Mouse (Mus musculus): Measurements from ENCODE around the gene Thada. TPM values are rescaled to one million over a fixed set of nuclear protein-coding genes. Genes with fewer than 3 reads are reported as not detected.
"Not testable (repeated sequence)": the region's sequence is repeated elsewhere in the genome, so short reads cannot be mapped to it uniquely, and the experiment has no call there.

The Thada gene
- polyA plus RNA-seq, 1 experiment from 2014 or later, result 6.1 TPM

GRCm38 (mm10) chr17:84235399-84235928 is 230.5 kb downstream of the Thada start:
- Histone ChIP-seq H3K4me3 (no peak overlapping the region), H3K36me3 (peaks cover 4% of the 10 kb centered on the region; the same call in 1 of the 2 replicates), H3K27me3 (no peaks in the 10 kb centered on the region), H3K4me2 (no peak overlapping the region), H3K4me1 (replicated peaks) (no peaks in the 10 kb centered on the region), H3K9me3 (no peaks in the 10 kb centered on the region), H3K27ac (no peak overlapping the region), H3K9ac (no peak overlapping the region)
- ATAC-seq (ENCODE audit: low FRiP score), result no peak
- WGBS, result 91% methylated on average over 4 of the region's 4 CpGs

DNA sequence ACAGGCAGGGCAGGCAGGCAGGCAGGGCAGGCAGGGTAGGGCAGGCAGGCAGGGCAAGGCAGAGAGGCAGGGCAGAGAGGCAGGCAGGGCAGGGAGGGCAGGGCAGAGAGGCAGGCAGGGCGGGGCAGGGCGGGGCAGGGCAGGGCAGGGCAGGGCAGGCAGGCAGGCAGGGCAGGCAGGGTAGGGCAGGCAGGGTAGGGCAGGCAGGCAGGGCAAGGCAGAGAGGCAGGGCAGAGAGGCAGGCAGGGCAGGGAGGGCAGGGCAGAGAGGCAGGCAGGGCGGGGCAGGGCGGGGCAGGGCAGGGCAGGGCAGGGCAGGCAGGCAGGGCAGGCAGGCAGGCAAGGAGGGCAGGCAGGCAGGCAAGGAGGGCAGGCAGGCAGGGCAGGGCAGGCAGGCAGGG is 231.2 kb downstream of the Thada start:
- not testable (repeated sequence) for H3K9ac ChIP-seq; H3K4me1 ChIP-seq (replicated peaks); H3K9me3 ChIP-seq; ATAC-seq (ENCODE audit: low FRiP score); H3K36me3 ChIP-seq; H3K4me2 ChIP-seq; H3K27me3 ChIP-seq; H3K4me3 ChIP-seq; H3K27ac ChIP-seq
- no CpG with 5 or more reads among the region's 4 CpGs for WGBS

GRCm38 (mm10) chr17:84233758-84234157 is 232.2 kb downstream of the Thada start:
- Histone ChIP-seq H3K27ac (no peak overlapping the region), H3K9me3 (no peaks in the 10 kb centered on the region), H3K27me3 (no peaks in the 10 kb centered on the region), H3K36me3 (peaks cover 18% of the 10 kb centered on the region), H3K4me1 (replicated peaks) (no peaks in the 10 kb centered on the region), H3K4me2 (no peak overlapping the region), H3K9ac (no peak overlapping the region), H3K4me3 (no peak overlapping the region)
- no peak for ATAC-seq (ENCODE audit: low FRiP score)
- WGBS, result 95% methylated on average over 2 of the region's 2 CpGs

- Histone ChIP-seq H3K4me2 (no peak overlapping the region), H3K4me1 (replicated peaks) (no peaks in the 10 kb centered on the region), H3K9ac (no peak overlapping the region), H3K27me3 (no peaks in the 10 kb centered on the region), H3K4me3 (no peak overlapping the region), H3K36me3 (peaks cover 35% of the 10 kb centered on the region), H3K27ac (no peak overlapping the region), H3K9me3 (no peaks in the 10 kb centered on the region)
- WGBS, result 90% methylated on average over 2 of the region's 2 CpGs
- ATAC-seq (ENCODE audit: low FRiP score), result no peak
These were observed 234.6 kb downstream of the Thada start for GRCm38 (mm10) chr17:84231361-84231760.

DNA sequence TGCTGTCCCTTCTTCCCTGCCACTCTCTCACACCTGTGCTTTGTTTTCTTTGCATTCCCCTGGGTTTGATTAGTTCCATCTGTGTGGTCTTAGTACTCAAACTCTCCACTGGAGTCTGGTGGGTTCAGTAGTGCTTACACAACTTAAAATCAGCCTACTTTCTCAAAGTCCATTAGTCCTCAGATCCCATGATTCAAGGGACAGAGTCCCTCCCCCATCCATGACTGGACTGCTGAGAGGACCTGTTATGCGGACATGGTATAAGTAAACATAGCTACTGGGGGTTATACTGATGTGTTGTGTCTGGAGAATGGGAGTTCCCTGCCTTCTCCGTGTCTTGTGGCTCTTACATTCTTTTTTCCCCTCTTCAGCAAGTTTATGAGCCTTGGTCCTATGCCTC is 237.8 kb downstream of the Thada start:
- H3K9me3 ChIP-seq, result no peaks in the 10 kb centered on the region
- H3K4me1 ChIP-seq (replicated peaks), result no peaks in the 10 kb centered on the region
- peaks cover 52% of the 10 kb centered on the region for H3K36me3 ChIP-seq
- no peak for ATAC-seq (ENCODE audit: low FRiP score)
- no peak overlapping the region for H3K4me2 ChIP-seq
- H3K9ac ChIP-seq, result no peak overlapping the region
- no peak overlapping the region for H3K4me3 ChIP-seq
- no peaks in the 10 kb centered on the region for H3K27me3 ChIP-seq
- WGBS, result 84% methylated on average over 2 of the region's 2 CpGs
- no peak overlapping the region for H3K27ac ChIP-seq

GRCm38 (mm10) chr17:84226681-84227080 is 239.3 kb downstream of the Thada start:
- no peaks in the 10 kb centered on the region for H3K27me3 ChIP-seq
- peaks cover 63% of the 10 kb centered on the region for H3K36me3 ChIP-seq
- no peak overlapping the region for H3K4me2 ChIP-seq
- WGBS, result 86% methylated on average over 6 of the region's 6 CpGs
- no peak overlapping the region for H3K27ac ChIP-seq
- H3K9me3 ChIP-seq, result no peaks in the 10 kb centered on the region
- ATAC-seq (ENCODE audit: low FRiP score), result no peak
- H3K4me1 ChIP-seq (replicated peaks), result no peaks in the 10 kb centered on the region
- H3K4me3 ChIP-seq, result no peak overlapping the region
- H3K9ac ChIP-seq, result no peak overlapping the region

DNA sequence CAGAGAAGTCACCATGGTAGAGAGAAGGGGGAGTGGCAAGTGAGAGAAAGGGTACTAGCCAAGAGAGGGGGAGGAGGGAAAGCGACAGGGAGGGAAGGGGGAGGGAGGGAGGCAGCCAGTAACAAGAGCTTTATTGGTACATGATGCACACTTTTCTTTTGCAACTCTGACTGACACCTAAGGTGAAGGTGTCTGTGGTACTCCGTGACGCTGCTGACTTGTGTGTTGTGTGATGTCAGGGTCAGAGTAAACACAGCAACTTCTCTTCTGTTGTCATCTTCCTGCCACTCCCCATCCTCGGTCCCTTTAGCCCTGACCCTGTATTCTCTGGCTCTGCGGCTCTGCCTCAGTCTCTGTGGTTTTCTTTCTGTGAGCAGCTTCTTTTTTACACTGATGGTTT is 239.8 kb downstream of the Thada start:
- no peak overlapping the region for H3K4me2 ChIP-seq
- WGBS, result 63% methylated on average over 5 of the region's 5 CpGs
- H3K9me3 ChIP-seq, result no peaks in the 10 kb centered on the region
- H3K4me3 ChIP-seq, result no peak overlapping the region
- H3K4me1 ChIP-seq (replicated peaks), result no peaks in the 10 kb centered on the region
- no peak overlapping the region for H3K9ac ChIP-seq
- H3K36me3 ChIP-seq, result peaks cover 67% of the 10 kb centered on the region
- no peaks in the 10 kb centered on the region for H3K27me3 ChIP-seq
- H3K27ac ChIP-seq, result no peak overlapping the region
- no peak for ATAC-seq (ENCODE audit: low FRiP score)

DNA sequence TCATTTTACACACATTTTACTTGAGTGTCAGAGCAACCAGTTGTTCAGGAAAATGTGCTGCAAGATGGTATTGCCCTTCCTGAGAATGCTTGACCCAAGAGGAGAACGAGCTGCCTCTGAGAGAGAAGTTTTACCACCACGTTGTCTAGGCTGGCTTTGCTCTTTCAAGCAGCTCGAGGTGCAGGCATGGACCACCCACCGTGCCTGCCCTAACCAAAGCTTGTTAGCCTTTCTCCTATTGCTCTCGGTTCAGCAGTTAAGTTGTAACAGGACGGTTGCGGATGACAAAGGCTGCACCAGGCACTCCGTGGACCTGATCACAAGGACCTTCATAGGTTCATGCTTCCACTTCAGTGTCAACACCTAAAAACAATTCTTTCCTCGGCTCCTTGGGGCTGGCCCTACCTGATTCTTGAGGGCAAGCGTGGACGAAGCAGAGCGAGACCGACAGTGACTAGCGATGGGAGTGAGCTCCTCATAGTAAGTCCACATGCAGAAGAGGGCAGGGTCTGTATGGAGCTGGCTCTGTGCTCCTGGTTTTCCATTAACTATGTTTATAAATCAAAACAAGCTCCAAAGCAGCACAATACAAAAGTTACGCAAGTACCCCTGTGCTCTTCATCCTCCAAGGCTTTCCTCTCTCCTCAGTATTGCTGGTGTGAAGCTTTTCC is 241.7 kb downstream of the Thada start:
- H3K36me3 ChIP-seq, result peaks cover 72% of the 10 kb centered on the region
- whole genome bisulfite sequencing, result 68% methylated on average over 15 of the region's 15 CpGs

GRCm38 (mm10) chr17:84218841-84219240 is 247.2 kb downstream of the Thada start:
- H3K4me1 ChIP-seq (replicated peaks); ATAC-seq (ENCODE audit: low FRiP score); H3K4me2 ChIP-seq; H3K27ac ChIP-seq; H3K9ac ChIP-seq; H3K27me3 ChIP-seq; H3K4me3 ChIP-seq; H3K9me3 ChIP-seq: not testable (repeated sequence)
- WGBS, result 98% methylated on average over 2 of the region's 2 CpGs
- H3K36me3 ChIP-seq, result peaks cover 56% of the 10 kb centered on the region

More for the DNA sequence above, 241.7 kb downstream of the Thada start:
- Histone ChIP-seq H3K9me3 (no peaks in the 10 kb centered on the region), H3K27ac (no peak overlapping the region), H3K9ac (no peak overlapping the region), H3K4me1 (replicated peaks) (no peaks in the 10 kb centered on the region), H3K27me3 (no peaks in the 10 kb centered on the region), H3K4me3 (no peak overlapping the region), H3K4me2 (no peak overlapping the region)
- no peak for ATAC-seq (ENCODE audit: low FRiP score)

GRCm38 (mm10) chr17:84217696-84218095 is 248.3 kb downstream of the Thada start:
- Histone ChIP-seq H3K9me3 (no peaks in the 10 kb centered on the region), H3K4me3 (no peak overlapping the region), H3K4me1 (replicated peaks) (no peaks in the 10 kb centered on the region), H3K36me3 (peaks cover 48% of the 10 kb centered on the region), H3K4me2 (no peak overlapping the region), H3K27ac (no peak overlapping the region), H3K27me3 (no peaks in the 10 kb centered on the region), H3K9ac (no peak overlapping the region)
- no peak for ATAC-seq (ENCODE audit: low FRiP score)
- 76% methylated on average over 3 of the region's 3 CpGs for WGBS

- H3K4me2 ChIP-seq, result no peak overlapping the region
- H3K9me3 ChIP-seq, result no peaks in the 10 kb centered on the region
- no peaks in the 10 kb centered on the region for H3K4me1 ChIP-seq (replicated peaks)
- no peak overlapping the region for H3K27ac ChIP-seq
- WGBS, result 84% methylated on average over 6 of the region's 6 CpGs
- ATAC-seq (ENCODE audit: low FRiP score), result no peak
- H3K9ac ChIP-seq, result no peak overlapping the region
- no peak overlapping the region for H3K4me3 ChIP-seq
- no peaks in the 10 kb centered on the region for H3K27me3 ChIP-seq
- peaks cover 33% of the 10 kb centered on the region for H3K36me3 ChIP-seq
These were observed 250.6 kb downstream of the Thada start for GRCm38 (mm10) chr17:84215264-84215960.

DNA sequence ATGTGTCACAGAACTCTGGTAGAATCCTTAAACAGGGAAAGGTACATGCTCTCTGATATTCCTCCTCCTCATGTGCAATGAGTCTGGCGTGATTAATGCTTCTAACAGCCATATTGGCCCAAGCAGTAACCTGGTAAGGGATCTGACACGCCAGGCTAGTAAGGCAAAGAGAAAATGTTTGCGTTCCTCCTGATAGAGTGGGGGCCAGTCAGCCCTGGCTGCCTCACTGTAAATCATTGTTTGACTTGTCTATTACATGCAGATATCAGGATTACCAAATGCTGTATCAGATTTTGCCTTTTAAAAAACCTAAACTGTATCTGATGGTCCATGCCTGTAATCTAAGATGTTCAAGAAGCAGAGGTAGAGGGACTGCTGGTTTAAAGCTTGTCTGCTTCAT is 252.5 kb downstream of the Thada start:
- Histone ChIP-seq H3K36me3 (peaks cover 18% of the 10 kb centered on the region), H3K27ac (no peak overlapping the region), H3K4me2 (no peak overlapping the region), H3K9ac (no peak overlapping the region), H3K27me3 (no peaks in the 10 kb centered on the region), H3K4me3 (no peak overlapping the region), H3K9me3 (no peaks in the 10 kb centered on the region), H3K4me1 (replicated peaks) (no peaks in the 10 kb centered on the region)
- WGBS, result 92% methylated on average over 3 of the region's 3 CpGs
- no peak for ATAC-seq (ENCODE audit: low FRiP score)

DNA sequence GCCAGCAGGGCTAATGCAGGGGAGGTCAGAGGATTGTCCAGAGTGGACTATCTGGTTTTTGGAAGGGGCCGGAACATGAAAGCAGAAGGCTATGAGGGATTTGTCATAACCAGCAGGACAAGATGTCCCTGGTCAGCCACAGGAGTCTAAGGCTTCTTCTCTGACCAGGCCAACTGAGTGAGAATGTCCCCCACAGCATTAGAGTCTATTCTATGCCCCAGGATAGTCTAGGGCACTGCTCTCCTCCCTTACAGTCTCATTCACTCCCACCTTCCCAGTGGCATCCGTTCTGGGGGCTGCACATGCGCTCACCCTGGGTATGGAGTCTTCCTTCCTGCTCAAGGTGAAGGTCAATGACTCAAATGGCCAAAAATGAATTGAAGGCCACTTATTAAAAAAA is 258.4 kb downstream of the Thada start:
- WGBS, result 94% methylated on average over 3 of the region's 3 CpGs
- no peak for ATAC-seq (ENCODE audit: low FRiP score)
- H3K4me3 ChIP-seq, result no peak overlapping the region
- peaks cover 18% of the 10 kb centered on the region for H3K36me3 ChIP-seq
- H3K4me1 ChIP-seq (replicated peaks), result peaks cover 7% of the 10 kb centered on the region
- H3K9me3 ChIP-seq, result no peaks in the 10 kb centered on the region
- no peak overlapping the region for H3K9ac ChIP-seq
- H3K4me2 ChIP-seq, result no peak overlapping the region
- no peaks in the 10 kb centered on the region for H3K27me3 ChIP-seq
- H3K27ac ChIP-seq, result no peak overlapping the region

All from hindbrain, embryonic 13.5 days (tissue).